Comparison of ENCODE assay signal across 19 mouse cellular contexts in the genomic region with DNA sequence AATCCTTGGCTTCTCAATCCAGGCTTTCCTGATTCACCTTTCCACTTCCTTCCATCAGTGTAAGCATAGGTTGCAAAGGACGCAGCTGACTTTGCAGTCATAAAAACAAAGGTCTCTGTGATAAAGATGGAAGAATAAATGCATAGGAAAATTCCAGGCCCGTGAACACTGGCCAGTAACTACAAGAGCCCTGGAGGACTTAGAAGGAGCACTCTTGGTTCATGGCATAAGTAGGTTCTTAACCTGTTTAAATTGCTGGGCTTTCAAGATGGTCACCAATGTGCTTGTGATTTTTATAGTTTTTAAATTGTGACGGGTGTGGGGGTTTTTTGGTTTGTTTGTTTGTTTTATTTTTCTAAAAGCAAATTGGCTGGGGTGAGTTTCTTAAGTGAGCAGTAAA. TPM values are rescaled to one million over a fixed set of nuclear protein-coding genes. Genes with fewer than 3 reads are reported as not detected.
DNase-seq lines count a peak whose midpoint lies in the region; ATAC-seq and TF ChIP-seq lines count a peak whose summit lies in the region.
"Had no signal": no experiment of that assay in that cellular context is flagged by ENCODE, and none has a peak within 500 bp of the region (broad histone marks: within the 10 kb centered on the region; RNA-seq: fewer than 3 reads in every experiment).

No protein-coding gene starts in this region.

- peaks cover 96% of the 10 kb centered on the region for H3K4me1 ChIP-seq in heart, embryonic 12.5 days (replicated peaks)
- H3K4me1 ChIP-seq in kidney, postnatal 0 days (replicated peaks; ENCODE audit: insufficient read depth, low read length), result peaks cover 67% of the 10 kb centered on the region
- H3K4me1 ChIP-seq in embryonic facial prominence, embryonic 12.5 days, result peaks cover 39% of the 10 kb centered on the region
- H3K4me1 ChIP-seq in limb, embryonic 13.5 days, result peaks cover 87% of the 10 kb centered on the region

- no peaks in the 10 kb centered on the region for H3K9me3 ChIP-seq in heart, embryonic 12.5 days (replicated peaks)
- no peaks in the 10 kb centered on the region for H3K9me3 ChIP-seq in kidney, postnatal 0 days (replicated peaks; ENCODE audit: low read length)
- H3K9me3 ChIP-seq in embryonic facial prominence, embryonic 12.5 days, result no peaks in the 10 kb centered on the region
- H3K9me3 ChIP-seq in limb, embryonic 13.5 days, result no peaks in the 10 kb centered on the region
- H3K9me3 ChIP-seq: forebrain, embryonic 10.5 days; hindbrain, embryonic 12.5 days; neural tube, embryonic 12.5 days; stomach, embryonic 15.5 days had no signal

- DNase-seq in heart, adult 8-10 months (ENCODE audit: low spot score), result no peak
- DNase-seq in kidney, postnatal 0 days (ENCODE audit: low spot score), result no peak
- no peak for DNase-seq in kidney, adult 11 months
- DNase-seq in layer of hippocampus, adult 8-10 months (ENCODE audit: low spot score in 2 of 2), result no peak
- DNase-seq in embryo, embryonic 9.5 days (ENCODE audit: extremely low spot score), result no peak
- DNase-seq: adrenal gland, postnatal 14 days; B cell, adult 2 months; cerebellum, adult 11-12 months; cerebellum, postnatal 25 days; liver had no signal

- H3K4me2 ChIP-seq in heart, embryonic 12.5 days, result no peak overlapping the region
- no peak overlapping the region for H3K4me2 ChIP-seq in kidney, postnatal 0 days (ENCODE audit: low read length)
- no peak overlapping the region for H3K4me2 ChIP-seq in embryonic facial prominence, embryonic 12.5 days (replicated peaks)
- peak overlapping the region; percentile 35; the same call in 1 of the 2 replicates for H3K4me2 ChIP-seq in limb, embryonic 13.5 days (replicated peaks)
- H3K4me2 ChIP-seq: hindbrain, embryonic 12.5 days; neural tube, embryonic 12.5 days; stomach, embryonic 15.5 days had no signal

- no peak for ATAC-seq in heart, embryonic 12.5 days (ENCODE audit: insufficient number of reproducible peaks, low FRiP score)
- ATAC-seq in kidney, postnatal 0 days (replicated peaks; ENCODE audit: low FRiP score, low read depth), result no peak
- ATAC-seq in embryonic facial prominence, embryonic 12.5 days (ENCODE audit: insufficient number of reproducible peaks, insufficient read depth, low FRiP score, low TSS enrichment), result no peak
- ATAC-seq in limb, embryonic 13.5 days (ENCODE audit: low FRiP score, low read depth), result no peak
- ATAC-seq: inflammation-experienced regulatory T-cells, adult 6 months had no signal

- H3K27me3 ChIP-seq in heart, embryonic 12.5 days (replicated peaks), result no peaks in the 10 kb centered on the region
- no peaks in the 10 kb centered on the region for H3K27me3 ChIP-seq in kidney, postnatal 0 days (ENCODE audit: insufficient read depth, low read length)
- no peaks in the 10 kb centered on the region for H3K27me3 ChIP-seq in embryonic facial prominence, embryonic 12.5 days
- H3K27me3 ChIP-seq in limb, embryonic 13.5 days, result no peaks in the 10 kb centered on the region
- H3K27me3 ChIP-seq: hindbrain, embryonic 12.5 days; neural tube, embryonic 12.5 days; stomach, embryonic 15.5 days had no signal

- peak overlapping the region; percentile 91 for H3K27ac ChIP-seq in heart, embryonic 12.5 days (ENCODE audit: poor library complexity, severe bottlenecking)
- H3K27ac ChIP-seq in kidney, postnatal 0 days, result peak overlapping the region; percentile 67
- peak overlapping the region; percentile 61; the same call in 1 of the 2 replicates for H3K27ac ChIP-seq in embryonic facial prominence, embryonic 12.5 days
- H3K27ac ChIP-seq in limb, embryonic 13.5 days, result peak overlapping the region; percentile 88
- H3K27ac ChIP-seq: hindbrain, embryonic 12.5 days; neural tube, embryonic 12.5 days had no signal

- WGBS in heart, embryonic 12.5 days, result 72% methylated on average over 3 of the region's 3 CpGs
- 67% methylated on average over 3 of the region's 3 CpGs for WGBS in kidney, postnatal 0 days
- 83% methylated on average over 3 of the region's 3 CpGs for WGBS in embryonic facial prominence, embryonic 12.5 days
- 76% methylated on average over 3 of the region's 3 CpGs for WGBS in limb, embryonic 13.5 days

- H3K9ac ChIP-seq in heart, embryonic 12.5 days, result no peak overlapping the region
- H3K9ac ChIP-seq in kidney, postnatal 0 days (ENCODE audit: low read depth, low read length), result no peak overlapping the region
- no peak overlapping the region for H3K9ac ChIP-seq in embryonic facial prominence, embryonic 12.5 days
- H3K9ac ChIP-seq in limb, embryonic 13.5 days, result no peak overlapping the region
- H3K9ac ChIP-seq: hindbrain, embryonic 12.5 days; neural tube, embryonic 12.5 days; stomach, embryonic 15.5 days had no signal

- no peak overlapping the region for H3K4me3 ChIP-seq in heart, embryonic 12.5 days
- no peak overlapping the region for H3K4me3 ChIP-seq in kidney, postnatal 0 days (replicated peaks; ENCODE audit: low read depth, low read length)
- no peak overlapping the region for H3K4me3 ChIP-seq in embryonic facial prominence, embryonic 12.5 days
- no peak overlapping the region for H3K4me3 ChIP-seq in limb, embryonic 13.5 days
- H3K4me3 ChIP-seq: forebrain, embryonic 10.5 days; hindbrain, embryonic 12.5 days; layer of hippocampus, adult 2 months; neural tube, embryonic 12.5 days; stomach, embryonic 15.5 days had no signal

- TF ChIP-seq CTCF in kidney, postnatal 0 days (IDR thresholded peaks at IDR 0.05; ENCODE audit: low read depth), result no peak

- H3K36me3 ChIP-seq in heart, embryonic 12.5 days, result peaks cover 20% of the 10 kb centered on the region
- H3K36me3 ChIP-seq in kidney, postnatal 0 days (ENCODE audit: insufficient read depth, low read length), result no peaks in the 10 kb centered on the region
- H3K36me3 ChIP-seq in embryonic facial prominence, embryonic 12.5 days, result 0 out of 2 replicates have a peak, but pooled peaks cover 3% of the 10 kb centered on the region
- H3K36me3 ChIP-seq in limb, embryonic 13.5 days, result peaks cover 41% of the 10 kb centered on the region
- H3K36me3 ChIP-seq: forebrain, embryonic 10.5 days; hindbrain, embryonic 12.5 days; neural tube, embryonic 12.5 days; stomach, embryonic 15.5 days had no signal

RNA-seq across cellular contexts. Expression of gene Creb3l2, which starts 16.9 kb away (rescaled TPM):
- polyA plus RNA-seq in heart, embryonic 12.5 days (2016; fragmentation: Nextera tagmentation; extraction: Ambion mirVana), result 49.4 and 52.2 TPM in 2 replicates
- 10 to 100 TPM; 21.8 to 23.8 (median 23.2) TPM for total RNA-seq in heart, adult 8-10 months (2022)
- 20.8 and 23.3 TPM in 2 replicates for polyA plus RNA-seq in kidney, postnatal 0 days (2015; fragmentation: Nextera tagmentation; extraction: Ambion mirVana)
- 24.9 and 25.6 TPM in 2 replicates for polyA plus RNA-seq in embryonic facial prominence, embryonic 12.5 days (2016; fragmentation: Nextera tagmentation; extraction: Ambion mirVana)
- 36.4 and 44.6 TPM in 2 replicates for polyA plus RNA-seq in limb, embryonic 13.5 days (2015; fragmentation: Nextera tagmentation; extraction: Ambion mirVana)
- 10 to 100 TPM; 10.3 to 15.9 (median 12.8) TPM for total RNA-seq in layer of hippocampus, adult 8-10 months (2022)
